Mouse (Mus musculus) E14TG2a.4 (cell line): ENCODE data around the gene Cygb.

ENCODE experiments used
- CTCF ChIP-seq: conservative IDR thresholded peaks from 2 replicates; pipeline ENCODE4 v1.5.1; 2014; ENCODE audit warnings: low read length
- NANOG ChIP-seq: IDR thresholded peaks from 2 replicates; pipeline ENCODE4 v1.6.1; 2014; ENCODE audit warnings: borderline replicate concordance, low read length, mixed read lengths
- POU5F1 ChIP-seq: IDR thresholded peaks from 2 replicates; pipeline ENCODE4 v1.6.1; 2014; ENCODE audit warnings: low read length, borderline replicate concordance

- TF ChIP-seq CTCF, result no peak
- no peak for TF ChIP-seq POU5F1
- no peak for TF ChIP-seq NANOG
These were observed 8.0 kb downstream of the Cygb start for GRCm38 (mm10) chr11:116646136-116646535.
